Mouse (Mus musculus) erythroblast, embryonic 14.5 days (primary cell): ENCODE measurements around the gene Sorcs3.

Experiments
- GATA1 ChIP-seq: IDR thresholded peaks from 2 replicates; pipeline ENCODE4 v1.6.1; 2012; ENCODE audit warnings: low read length, inconsistent platforms, mixed read lengths
- TAL1 ChIP-seq: IDR thresholded peaks from 3 replicates; pipeline ENCODE4 v1.6.1; 2012; ENCODE audit warnings: low read length, inconsistent platforms, mixed read lengths

DNA sequence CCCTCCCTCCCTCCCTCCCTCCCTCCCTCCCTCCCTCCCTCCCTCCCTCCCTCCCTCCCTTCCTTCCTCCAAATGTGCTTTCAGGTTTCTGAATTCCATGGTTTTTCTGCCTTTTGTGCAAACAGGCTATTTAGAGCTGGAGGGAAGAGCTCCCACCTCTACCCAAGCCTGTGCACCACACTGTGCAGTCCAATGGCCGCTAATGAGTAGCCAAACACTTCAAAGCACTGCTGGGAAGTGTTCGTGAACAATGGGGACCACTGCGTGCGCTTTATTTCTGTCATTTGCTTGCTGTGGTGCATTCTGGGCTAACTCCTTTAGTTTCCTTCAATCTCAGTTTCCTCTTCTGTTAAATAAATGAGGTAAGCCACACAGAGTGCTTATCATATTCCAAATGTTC, 528.5 kb downstream of the Sorcs3 start:
- TF ChIP-seq TAL1 (no peak), GATA1 (no peak)
